Mouse (Mus musculus): ENCODE data around the gene Mgat3. TPM values are rescaled to one million over a fixed set of nuclear protein-coding genes. Genes with fewer than 3 reads are reported as not detected.

Mgat3 gene
- polyA plus RNA-seq, 1 experiment from 2014 or later, result 12.2 TPM

DNA sequence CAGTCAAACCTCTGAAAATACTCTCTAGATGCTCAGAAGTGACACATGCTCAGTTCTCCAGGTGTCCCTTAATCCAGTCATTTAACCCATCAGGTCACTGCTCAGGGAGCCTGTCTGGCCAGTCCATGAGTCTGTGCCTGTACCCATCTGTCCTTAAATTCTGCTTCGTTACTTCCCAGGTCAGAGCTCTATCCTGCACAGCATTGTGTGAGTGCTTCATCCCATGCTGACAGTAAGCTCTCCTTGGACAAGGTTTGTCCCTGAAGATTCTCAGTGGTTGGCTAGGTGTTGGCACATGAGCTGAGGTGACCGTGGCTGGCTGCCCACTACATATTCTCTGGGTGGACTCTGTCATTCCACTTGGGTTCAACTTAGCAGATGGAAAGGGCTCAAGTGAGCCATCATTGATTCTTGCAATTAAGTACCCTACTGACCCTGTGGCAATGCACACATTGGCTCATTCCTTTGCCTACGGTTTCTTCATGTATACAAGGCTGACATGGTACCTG, 32.6 kb downstream of the Mgat3 start:
- Histone ChIP-seq H3K27ac (ENCODE audit: low read depth, low read length) (no peak overlapping the region), H3K9me3 (ENCODE audit: control insufficient read depth) (no peaks in the 10 kb centered on the region), H3K4me3 (ENCODE audit: low read depth, low read length) (no peak overlapping the region), H3K9ac (ENCODE audit: low read depth, low read length) (no peak overlapping the region), H3K36me3 (ENCODE audit: control insufficient read depth, insufficient read depth) (peaks cover 12% of the 10 kb centered on the region), H3K27me3 (replicated peaks; ENCODE audit: control insufficient read depth, insufficient read depth, low read length) (no peaks in the 10 kb centered on the region), H3K4me1 (replicated peaks; ENCODE audit: control insufficient read depth, insufficient read depth, low read length) (no peaks in the 10 kb centered on the region), H3K4me2 (replicated peaks; ENCODE audit: low read depth) (no peak overlapping the region)
- no peak for TF ChIP-seq CTCF (IDR thresholded peaks at IDR 0.05; ENCODE audit: low read depth)
- WGBS, result 86% methylated on average over 3 of the region's 3 CpGs
- no peak for ATAC-seq

DNA sequence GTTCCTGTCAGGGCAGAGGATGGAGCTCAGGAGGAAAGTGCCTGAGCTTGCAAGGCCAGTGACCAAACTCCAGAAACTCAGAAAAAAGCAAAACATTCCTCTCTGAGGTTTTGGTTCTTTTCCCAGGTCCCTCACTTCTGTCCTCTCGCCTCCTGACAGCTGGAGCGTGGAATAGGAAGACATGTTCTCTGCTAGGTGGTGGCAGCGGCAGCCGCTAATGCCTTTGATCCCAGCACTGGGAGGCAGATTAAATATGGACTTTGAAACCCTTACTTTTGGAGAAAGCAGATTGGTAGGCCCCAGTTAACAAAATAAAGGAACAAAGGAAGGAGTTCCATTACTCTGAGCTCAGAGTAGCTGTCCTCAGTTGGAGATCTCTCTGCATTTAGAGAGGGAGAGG, 34.9 kb downstream of the Mgat3 start:
- 27% methylated on average over 4 of the region's 4 CpGs for WGBS
- Histone ChIP-seq H3K4me2 (replicated peaks; ENCODE audit: low read depth) (no peak overlapping the region), H3K27me3 (replicated peaks; ENCODE audit: control insufficient read depth, insufficient read depth, low read length) (no peaks in the 10 kb centered on the region), H3K9ac (ENCODE audit: low read depth, low read length) (no peak overlapping the region), H3K4me3 (ENCODE audit: low read depth, low read length) (no peak overlapping the region), H3K36me3 (ENCODE audit: control insufficient read depth, insufficient read depth) (peaks cover 35% of the 10 kb centered on the region), H3K9me3 (ENCODE audit: control insufficient read depth) (no peaks in the 10 kb centered on the region), H3K4me1 (replicated peaks; ENCODE audit: control insufficient read depth, insufficient read depth, low read length) (no peaks in the 10 kb centered on the region), H3K27ac (ENCODE audit: low read depth, low read length) (no peak overlapping the region)
- no peak for TF ChIP-seq CTCF (IDR thresholded peaks at IDR 0.05; ENCODE audit: low read depth)
- ATAC-seq, result no peak

DNA sequence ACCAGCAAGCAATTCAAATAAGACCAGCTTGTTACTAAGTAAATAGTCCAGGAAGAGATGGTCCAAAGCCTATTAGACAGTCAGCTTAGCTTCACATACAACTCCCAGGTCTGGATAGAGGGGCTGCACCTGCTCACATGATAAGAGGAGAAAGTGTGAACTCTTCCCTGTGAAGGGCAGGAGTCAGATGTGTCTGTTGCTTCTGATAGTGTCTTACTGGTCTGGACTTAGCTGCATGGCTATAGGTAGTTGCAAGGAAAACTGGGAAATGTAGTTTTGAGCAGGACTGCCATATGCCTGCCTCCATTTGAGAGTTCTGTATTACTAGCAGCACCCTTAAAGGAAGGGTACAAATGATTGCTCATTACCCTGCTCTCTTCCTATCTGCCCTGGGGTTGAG, 40.2 kb downstream of the Mgat3 start:
- no peak for TF ChIP-seq CTCF (IDR thresholded peaks at IDR 0.05; ENCODE audit: low read depth)
- peaks cover 34% of the 10 kb centered on the region for H3K36me3 ChIP-seq (ENCODE audit: control insufficient read depth, insufficient read depth)
- H3K4me3 ChIP-seq (ENCODE audit: low read depth, low read length), result no peak overlapping the region
- no peaks in the 10 kb centered on the region for H3K27me3 ChIP-seq (replicated peaks; ENCODE audit: control insufficient read depth, insufficient read depth, low read length)
- no peak overlapping the region for H3K27ac ChIP-seq (ENCODE audit: low read depth, low read length)
- no peak overlapping the region for H3K4me2 ChIP-seq (replicated peaks; ENCODE audit: low read depth)
- no peaks in the 10 kb centered on the region for H3K9me3 ChIP-seq (ENCODE audit: control insufficient read depth)
- H3K4me1 ChIP-seq (replicated peaks; ENCODE audit: control insufficient read depth, insufficient read depth, low read length), result no peaks in the 10 kb centered on the region
- ATAC-seq, result no peak
- no peak overlapping the region for H3K9ac ChIP-seq (ENCODE audit: low read depth, low read length)

DNA sequence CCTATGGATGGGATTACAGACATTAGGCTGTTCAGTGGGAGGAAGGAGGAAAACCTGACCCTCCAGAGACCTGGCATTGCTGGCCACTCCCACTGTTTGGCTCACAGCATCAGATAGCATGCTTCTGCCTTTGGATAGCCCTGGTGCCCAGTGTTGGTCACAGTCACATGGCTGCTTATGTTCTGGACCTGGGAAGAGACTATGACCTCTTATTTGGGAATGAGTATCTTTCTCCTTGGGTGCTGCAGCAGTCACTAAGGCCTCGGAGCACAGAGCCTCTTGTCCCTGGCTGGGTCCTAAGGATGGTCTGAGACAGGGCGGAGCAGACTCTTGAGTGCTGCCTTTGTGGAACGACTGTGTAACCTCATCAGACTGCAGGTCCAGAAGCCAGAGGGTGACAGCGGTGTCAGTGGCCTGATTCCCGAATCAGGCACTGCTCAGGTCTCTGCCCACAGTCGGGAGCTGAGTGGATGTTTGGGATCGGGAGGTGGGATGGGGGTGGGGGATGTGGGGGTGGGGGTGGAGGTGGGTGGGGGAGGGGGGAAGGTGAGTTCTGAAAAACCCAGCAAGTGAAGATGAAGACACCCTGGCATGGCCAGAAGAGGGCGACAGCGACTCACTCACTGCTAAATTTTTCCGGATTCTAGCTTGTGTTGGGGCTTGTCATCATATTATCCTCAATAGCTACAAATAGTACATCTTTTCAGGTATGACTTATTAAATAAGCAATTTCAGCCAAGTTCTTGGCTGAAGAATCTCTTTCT, 42.4 kb downstream of the Mgat3 start:
- peak; percentile 66 for TF ChIP-seq CTCF (IDR thresholded peaks at IDR 0.05; ENCODE audit: low read depth)
- Histone ChIP-seq H3K36me3 (ENCODE audit: control insufficient read depth, insufficient read depth) (peaks cover 29% of the 10 kb centered on the region), H3K9ac (ENCODE audit: low read depth, low read length) (no peak overlapping the region), H3K27me3 (replicated peaks; ENCODE audit: control insufficient read depth, insufficient read depth, low read length) (no peaks in the 10 kb centered on the region), H3K27ac (ENCODE audit: low read depth, low read length) (no peak overlapping the region), H3K4me3 (ENCODE audit: low read depth, low read length) (no peak overlapping the region), H3K9me3 (ENCODE audit: control insufficient read depth) (no peaks in the 10 kb centered on the region), H3K4me1 (replicated peaks; ENCODE audit: control insufficient read depth, insufficient read depth, low read length) (no peaks in the 10 kb centered on the region), H3K4me2 (replicated peaks; ENCODE audit: low read depth) (no peak overlapping the region)
- no peak for ATAC-seq
- WGBS, result 19% methylated on average over 10 of the region's 10 CpGs

DNA sequence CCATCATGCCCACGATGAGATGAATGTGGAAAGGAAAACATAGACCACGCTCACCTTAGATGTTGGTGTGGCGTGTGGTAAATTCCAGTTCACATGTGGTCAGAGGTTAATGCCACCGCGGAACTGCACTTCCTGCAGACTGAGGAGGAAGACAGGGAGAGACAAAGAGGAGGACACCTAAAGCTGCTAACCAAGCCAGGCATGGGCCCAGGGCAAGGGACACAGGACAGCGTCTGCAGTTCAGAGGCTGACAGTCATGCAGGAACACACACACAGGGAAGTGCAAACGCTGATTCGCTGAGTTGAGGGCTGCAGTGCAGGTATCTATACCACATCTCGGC, 42.9 kb downstream of the Mgat3 start:
- TF ChIP-seq CTCF (IDR thresholded peaks at IDR 0.05; ENCODE audit: low read depth), result no peak
- WGBS, result 59% methylated on average over 9 of the region's 9 CpGs

DNA sequence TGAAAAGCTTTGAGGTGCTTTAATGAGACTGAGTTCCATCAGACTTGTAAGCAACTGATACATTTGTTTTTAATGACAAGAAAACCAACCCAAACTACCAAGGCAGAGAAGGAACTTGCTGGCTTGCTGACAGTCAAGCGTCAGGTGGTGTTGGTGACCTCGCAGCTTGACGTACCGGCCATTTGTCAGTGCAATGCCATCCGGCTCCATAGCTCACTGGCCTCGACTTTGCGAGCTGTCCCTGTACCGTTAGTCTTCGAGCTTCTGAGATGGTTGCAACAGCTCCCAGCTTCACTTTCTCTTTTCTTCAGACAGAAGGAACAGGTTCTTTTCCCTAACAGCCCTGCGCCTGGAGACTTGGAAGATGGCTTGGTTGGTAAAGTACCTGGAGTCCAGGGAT, 44.0 kb downstream of the Mgat3 start:
- H3K4me1 ChIP-seq (replicated peaks; ENCODE audit: control insufficient read depth, insufficient read depth, low read length), result no peaks in the 10 kb centered on the region
- ATAC-seq, result no peak
- H3K9me3 ChIP-seq (ENCODE audit: control insufficient read depth), result no peaks in the 10 kb centered on the region
- H3K4me2 ChIP-seq (replicated peaks; ENCODE audit: low read depth), result no peak overlapping the region
- peaks cover 14% of the 10 kb centered on the region; the same call in 1 of the 2 replicates for H3K36me3 ChIP-seq (ENCODE audit: control insufficient read depth, insufficient read depth)
- H3K9ac ChIP-seq (ENCODE audit: low read depth, low read length), result no peak overlapping the region
- no peak overlapping the region for H3K27ac ChIP-seq (ENCODE audit: low read depth, low read length)
- WGBS, result 90% methylated on average over 10 of the region's 10 CpGs
- TF ChIP-seq CTCF (IDR thresholded peaks at IDR 0.05; ENCODE audit: low read depth), result no peak
- H3K27me3 ChIP-seq (replicated peaks; ENCODE audit: control insufficient read depth, insufficient read depth, low read length), result no peaks in the 10 kb centered on the region
- H3K4me3 ChIP-seq (ENCODE audit: low read depth, low read length), result no peak overlapping the region

More for the DNA sequence above, 42.9 kb downstream of the Mgat3 start:
- Histone ChIP-seq H3K4me2 (replicated peaks; ENCODE audit: low read depth) (no peak overlapping the region), H3K9ac (ENCODE audit: low read depth, low read length) (no peak overlapping the region), H3K4me1 (replicated peaks; ENCODE audit: control insufficient read depth, insufficient read depth, low read length) (no peaks in the 10 kb centered on the region), H3K4me3 (ENCODE audit: low read depth, low read length) (no peak overlapping the region), H3K27me3 (replicated peaks; ENCODE audit: control insufficient read depth, insufficient read depth, low read length) (no peaks in the 10 kb centered on the region), H3K9me3 (ENCODE audit: control insufficient read depth) (no peaks in the 10 kb centered on the region), H3K36me3 (ENCODE audit: control insufficient read depth, insufficient read depth) (peaks cover 24% of the 10 kb centered on the region), H3K27ac (ENCODE audit: low read depth, low read length) (no peak overlapping the region)
- ATAC-seq, result no peak

All from intestine, postnatal 0 days (tissue).